Mouse (Mus musculus) thymus, postnatal 0 days (tissue): ENCODE data around the gene Dad1. TPM values are rescaled to one million over a fixed set of nuclear protein-coding genes. Genes with fewer than 3 reads are reported as not detected.

Source experiments
- DNase-seq: peaks from one replicate; pipeline ENCODE4 v3.0.0-alpha.2; 2015; ENCODE audit warnings: low spot score
- polyA plus RNA-seq: library from polyadenylated mRNA; unstranded; fragments of >200 nt; fragmentation: Nextera tagmentation; extraction: Ambion mirVana; gene quantifications from 2 replicates; pipeline ENCODE4 v1.2.1, GENCODE M21; 2015

The Dad1 gene
- polyA plus RNA-seq: 400 and 426 TPM in 2 replicates

DNA sequence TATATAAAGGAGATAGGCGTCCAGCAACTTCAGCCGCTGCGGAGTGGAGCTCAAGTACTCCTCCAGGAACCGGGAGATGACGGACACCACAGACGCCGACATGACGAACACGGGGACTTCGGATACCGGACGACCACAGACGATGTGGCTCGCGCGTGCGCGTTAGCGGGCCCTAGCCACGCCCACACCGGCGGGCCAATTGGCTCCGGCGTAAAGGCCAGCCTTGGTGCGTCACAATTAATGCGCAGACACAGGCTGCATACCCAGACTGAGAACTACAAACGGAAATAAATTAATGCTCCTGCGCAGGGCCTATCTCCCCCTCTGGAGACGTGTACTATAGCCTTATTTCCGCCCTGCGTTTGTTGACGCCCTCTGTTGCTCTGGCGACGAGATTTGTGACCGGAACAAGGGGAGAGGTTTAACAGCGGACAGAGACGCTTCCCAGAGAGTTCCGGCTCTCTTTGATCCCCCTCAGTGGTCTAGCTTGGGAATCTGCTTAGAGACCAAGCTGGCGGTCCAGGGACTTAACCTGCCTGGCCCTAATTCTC is at the start of gene Dad1, which contains the start of gene Abhd4:
Gene Dad1 (minus strand): TSS at position 364 of the 551 bp plus-strand sequence.
Gene Abhd4 (plus strand): TSS at position 448 of the 551 bp plus-strand sequence.
- peak; percentile 94 for DNase-seq

DNA sequence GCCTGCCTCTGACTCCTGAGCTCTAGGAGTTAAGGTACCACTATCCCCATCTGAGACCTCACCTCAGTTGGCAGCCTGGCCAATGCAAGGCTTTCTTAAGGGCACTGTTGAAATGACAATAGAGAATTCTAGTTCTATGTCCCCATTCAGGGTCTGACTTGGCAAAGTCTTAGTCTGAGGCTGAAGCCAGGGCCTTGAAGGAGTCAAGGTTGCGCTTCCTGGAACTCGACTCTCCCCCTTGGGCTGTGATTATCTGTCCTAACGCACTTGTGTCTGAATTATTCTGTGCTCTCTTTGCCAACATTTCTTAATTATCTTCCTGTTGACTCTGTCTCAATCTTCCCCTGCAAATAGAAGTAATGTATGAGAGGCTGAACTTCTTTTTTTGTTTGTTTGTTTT is 46.8 kb upstream of the Dad1 start:
- DNase-seq: no peak

GRCm38 (mm10) chr14:54300136-54300535 is 46.2 kb upstream of the Dad1 start:
- no peak for DNase-seq

DNA sequence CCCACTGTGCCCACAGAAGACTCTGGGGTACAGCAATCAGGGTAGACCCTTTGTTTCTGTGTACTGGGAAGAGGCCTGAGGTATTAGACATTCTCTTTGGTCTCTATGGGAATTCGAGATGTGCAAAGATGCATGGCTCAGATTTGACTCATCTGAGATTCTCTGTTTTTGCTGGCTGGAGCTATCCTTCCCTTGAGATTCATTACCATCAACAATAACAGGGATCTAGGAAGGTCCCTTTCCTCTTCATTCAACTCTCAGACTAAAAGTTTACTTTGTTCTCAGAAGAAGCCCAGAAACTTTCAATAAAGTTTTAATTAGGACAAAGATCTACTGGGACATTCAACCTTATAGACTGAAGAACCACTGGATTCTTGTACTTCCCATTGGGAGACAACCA is 30.9 kb upstream of the Dad1 start, which contains the start of gene Olfr49:
Gene Olfr49 (minus strand): TSS at position 101 of the 400 bp plus-strand sequence.
- no peak for DNase-seq

GRCm38 (mm10) chr14:54276446-54276845 is 22.5 kb upstream of the Dad1 start:
- no peak for DNase-seq

- no peak for DNase-seq
Observed at GRCm38 (mm10) chr14:54272696-54273095, 18.8 kb upstream of the Dad1 start.

DNA sequence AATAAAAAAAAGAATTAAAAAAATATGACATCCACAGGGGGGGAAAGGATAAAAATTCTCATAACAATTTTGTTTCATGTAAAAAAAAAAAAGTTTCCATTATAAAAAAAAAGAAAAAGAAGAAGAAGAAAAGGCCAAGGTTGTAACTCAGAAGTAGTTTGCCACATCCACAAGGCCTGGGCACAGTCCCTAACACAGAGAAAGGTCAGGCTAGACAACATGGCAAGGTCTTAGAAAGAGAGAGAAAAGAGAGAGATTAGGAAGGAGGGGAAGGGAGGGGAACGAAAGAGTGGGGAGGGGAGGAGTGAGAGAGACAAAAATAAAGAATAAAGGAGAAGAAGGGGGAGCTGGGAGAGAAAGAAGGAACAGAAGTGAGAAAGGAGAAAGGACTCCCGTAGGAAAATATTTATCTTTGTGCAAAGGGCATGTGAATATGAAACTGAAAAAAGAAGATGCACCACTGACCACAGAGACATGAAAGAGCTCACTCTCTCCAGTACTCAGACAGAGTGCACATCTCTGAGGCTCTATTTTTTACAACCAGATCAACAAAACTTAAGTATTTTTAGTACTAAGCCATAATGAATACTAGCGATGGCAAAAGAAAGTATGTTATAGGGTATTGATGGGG is 18.2 kb upstream of the Dad1 start:
- no peak for DNase-seq

- DNase-seq: no peak
Observed at GRCm38 (mm10) chr14:54270413-54270812, 16.5 kb upstream of the Dad1 start.

- DNase-seq: no peak
Observed at GRCm38 (mm10) chr14:54269566-54269965, 15.7 kb upstream of the Dad1 start.

GRCm38 (mm10) chr14:54267966-54268365 is 14.1 kb upstream of the Dad1 start:
- no peak for DNase-seq

DNA sequence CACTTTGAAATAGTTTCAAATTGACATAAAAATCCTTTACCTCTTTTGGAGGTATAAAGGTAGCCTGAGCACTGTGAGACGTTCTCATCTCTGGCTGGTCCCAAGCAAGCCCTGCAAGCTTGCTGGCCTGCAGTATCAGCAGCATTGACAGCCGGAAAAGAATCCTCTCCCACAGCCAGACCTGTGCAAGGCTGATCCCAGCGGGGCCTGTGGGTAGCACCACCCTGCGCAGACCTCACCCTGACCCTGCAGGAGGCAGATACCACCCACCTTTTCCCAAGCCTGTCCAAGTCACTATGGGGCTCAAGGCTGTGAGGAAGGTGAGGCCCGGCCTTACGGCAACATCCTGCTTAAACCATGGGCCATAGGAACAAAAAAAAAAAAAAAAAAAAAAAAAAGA is 12.0 kb upstream of the Dad1 start:
- DNase-seq: no peak

GRCm38 (mm10) chr14:54265093-54265492 is 11.2 kb upstream of the Dad1 start:
- no peak for DNase-seq

DNA sequence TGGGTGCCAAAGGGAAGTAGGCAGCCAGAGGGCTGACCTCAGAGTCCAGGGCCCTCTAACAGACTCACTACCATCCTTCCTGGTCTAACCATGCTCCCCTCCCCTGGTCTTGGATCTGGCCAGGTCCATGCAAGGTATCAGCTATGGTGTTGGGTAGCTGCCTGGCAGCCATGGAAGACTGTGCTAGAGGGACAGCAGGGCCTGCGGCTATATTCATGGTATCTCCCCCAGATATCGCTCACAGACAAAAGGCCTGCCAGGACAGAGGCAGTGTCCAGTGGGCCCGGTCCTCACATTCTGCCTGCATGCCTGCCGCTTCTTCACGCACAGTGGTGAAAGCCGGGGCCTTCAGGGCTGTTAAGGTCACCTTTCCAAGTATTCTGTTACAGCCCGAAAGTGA is 10.3 kb upstream of the Dad1 start:
- DNase-seq: no peak

GRCm38 (mm10) chr14:54263099-54263498 is 9.2 kb upstream of the Dad1 start:
- no peak for DNase-seq

- DNase-seq: no peak
Observed at GRCm38 (mm10) chr14:54262622-54263021, 8.7 kb upstream of the Dad1 start.

DNA sequence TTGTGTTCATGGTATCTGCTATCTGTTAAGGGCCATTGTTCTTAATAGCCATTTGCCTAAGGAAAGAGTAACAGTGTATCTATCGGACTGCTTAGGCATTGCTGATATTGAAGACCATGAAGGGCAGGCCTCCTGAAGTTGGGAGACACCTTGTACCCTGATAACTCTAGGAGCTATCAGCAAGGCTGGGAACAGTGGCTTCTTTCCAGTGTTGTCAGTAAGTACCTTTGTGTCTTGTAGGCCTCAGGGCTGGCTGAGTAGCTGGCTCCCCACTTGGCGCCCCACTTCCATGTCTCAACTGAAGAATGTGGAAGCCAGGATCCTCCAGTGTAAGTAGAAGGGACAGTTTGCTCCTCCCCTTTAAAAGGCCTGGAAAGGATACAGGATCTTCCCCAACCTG is 7.5 kb upstream of the Dad1 start:
- no peak for DNase-seq

- no peak for DNase-seq
Observed at GRCm38 (mm10) chr14:54260196-54260595, 6.3 kb upstream of the Dad1 start.

DNA sequence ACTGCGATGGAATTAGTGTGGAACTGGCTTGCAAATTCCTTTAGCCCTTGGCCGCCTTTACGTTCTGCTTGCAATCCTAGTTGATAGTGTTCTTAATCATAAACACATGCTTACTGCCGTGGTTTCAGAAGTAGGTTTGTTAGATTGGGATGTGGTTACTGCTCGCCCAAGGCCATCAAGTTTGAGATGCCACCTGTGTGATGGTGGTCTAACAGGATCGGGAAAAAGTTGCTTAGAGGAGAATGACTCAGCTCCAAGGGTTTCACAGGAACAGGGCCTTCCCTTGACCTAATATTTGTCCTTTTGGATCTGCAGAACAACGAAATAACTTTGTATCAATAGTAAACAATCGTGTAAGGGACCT is 5.8 kb upstream of the Dad1 start:
- no peak for DNase-seq

GRCm38 (mm10) chr14:54259003-54259721 is 5.3 kb upstream of the Dad1 start:
- DNase-seq: peak; percentile 45

GRCm38 (mm10) chr14:54258131-54258670 is 4.3 kb upstream of the Dad1 start:
- DNase-seq: no peak

DNA sequence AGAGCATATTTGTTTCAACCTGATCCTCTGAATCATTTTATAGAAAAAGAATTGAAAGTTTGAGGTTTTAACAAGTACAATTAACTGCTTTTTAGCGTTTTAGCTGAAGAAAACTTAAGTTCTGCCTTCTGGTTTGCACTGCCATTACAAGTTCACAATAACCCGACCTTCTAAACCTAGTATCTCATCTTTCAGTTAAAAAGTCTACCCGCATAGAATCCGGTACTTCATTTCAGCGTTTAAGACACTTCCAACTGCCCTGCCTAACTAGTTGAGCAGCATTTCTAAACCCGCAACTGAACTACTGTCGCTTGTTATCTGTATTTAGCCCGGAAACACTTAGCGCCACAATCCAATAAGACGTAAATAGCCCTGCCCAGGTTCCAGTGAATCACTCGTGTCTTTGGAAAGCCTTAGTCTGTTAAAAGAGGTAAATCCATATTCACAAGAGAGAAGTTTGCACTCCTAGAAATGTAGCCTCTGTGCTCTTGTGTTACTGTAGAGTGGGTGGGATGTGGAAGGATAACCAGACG is 832 bp upstream of the Dad1 start:
- DNase-seq: no peak

DNA sequence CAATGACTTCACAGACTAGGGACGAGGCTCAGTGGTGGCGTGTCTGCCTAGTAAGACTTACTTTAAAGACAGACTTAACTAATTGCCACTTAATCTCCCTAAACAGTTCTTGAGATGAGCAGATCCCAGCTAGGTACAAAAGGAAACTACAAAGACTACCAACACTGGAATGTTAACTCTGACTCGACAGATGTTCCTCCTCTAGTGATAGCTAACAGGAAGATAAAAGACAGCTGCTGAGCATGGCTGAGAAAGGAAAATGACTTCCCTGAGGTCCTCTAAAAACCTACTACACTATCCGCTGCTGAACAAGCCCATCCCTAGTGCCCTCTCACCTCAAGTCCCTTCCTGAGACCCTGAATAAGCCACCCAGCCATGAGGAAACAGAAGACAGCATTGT is 3.8 kb downstream of the Dad1 start:
- no peak for DNase-seq
